In the genomic region with DNA sequence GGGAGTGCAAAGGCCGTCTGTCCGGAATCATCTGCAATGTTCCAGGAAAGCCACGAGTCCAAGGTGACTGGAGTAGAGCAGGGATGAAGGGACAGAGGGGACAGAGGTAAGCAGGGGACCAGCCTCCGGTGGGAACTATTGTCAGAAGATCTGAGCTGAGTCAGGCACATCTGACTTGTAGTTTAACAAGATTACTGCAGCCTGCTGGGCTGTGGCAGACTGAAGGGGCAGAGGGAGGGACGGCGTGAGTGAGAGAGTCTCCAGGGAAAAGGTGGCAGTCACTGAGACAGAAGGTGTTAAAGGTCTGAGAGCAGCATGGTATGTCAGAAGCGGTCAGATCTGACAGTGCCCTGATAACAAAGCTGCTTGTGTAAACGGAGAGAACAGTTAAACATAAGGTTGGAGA, we compare ENCODE assay signal across 9 mouse cellular contexts. TPM values are rescaled to one million over a fixed set of nuclear protein-coding genes. Genes with fewer than 3 reads are reported as not detected.
DNase-seq lines count a peak whose midpoint lies in the region; ATAC-seq lines count a peak whose summit lies in the region.
"Had no signal": no experiment of that assay in that cellular context is flagged by ENCODE, and none has a peak within 500 bp of the region (broad histone marks: within the 10 kb centered on the region; RNA-seq: fewer than 3 reads in every experiment).

No protein-coding gene starts in this region.

- no peak for ATAC-seq in heart, embryonic 13.5 days (ENCODE audit: extremely low read depth, insufficient number of reproducible peaks, low FRiP score, low TSS enrichment)
- peak; percentile 35; the same call in 1 of the 2 replicates for ATAC-seq in forebrain, embryonic 16.5 days
- ATAC-seq in liver, embryonic 15.5 days (ENCODE audit: insufficient read depth) = peak; percentile 49
- no peak for ATAC-seq in frontal cortex, adult (ENCODE audit: low TSS enrichment)

- H3K4me2 ChIP-seq in heart, embryonic 13.5 days = peak overlapping the region; percentile 40
- no peak overlapping the region for H3K4me2 ChIP-seq in forebrain, embryonic 16.5 days (ENCODE audit: low read length)
- peak overlapping the region; percentile 24 for H3K4me2 ChIP-seq in liver, embryonic 15.5 days

- no peaks in the 10 kb centered on the region for H3K9me3 ChIP-seq in heart, embryonic 13.5 days
- no peaks in the 10 kb centered on the region for H3K9me3 ChIP-seq in forebrain, embryonic 16.5 days (ENCODE audit: control insufficient read depth, low read length)
- no peaks in the 10 kb centered on the region for H3K9me3 ChIP-seq in liver, embryonic 15.5 days (replicated peaks)

- 0 out of 2 replicates have a peak overlapping the region, but pooled peaks have one; percentile 12 for H3K27ac ChIP-seq in heart, embryonic 13.5 days (replicated peaks)
- peak overlapping the region; percentile 78 for H3K27ac ChIP-seq in brown adipose tissue, adult 24 weeks (replicated peaks; ENCODE audit: low read depth, low read length)
- no peak overlapping the region for H3K27ac ChIP-seq in forebrain, embryonic 16.5 days (ENCODE audit: low read length)
- no peak overlapping the region for H3K27ac ChIP-seq in liver, embryonic 15.5 days (replicated peaks)

- peaks cover 74% of the 10 kb centered on the region for H3K4me1 ChIP-seq in heart, embryonic 13.5 days
- peaks cover 38% of the 10 kb centered on the region for H3K4me1 ChIP-seq in brown adipose tissue, adult 24 weeks (ENCODE audit: control insufficient read depth, insufficient read depth, insufficient read length, low read length)
- peaks cover 40% of the 10 kb centered on the region for H3K4me1 ChIP-seq in forebrain, embryonic 16.5 days (replicated peaks; ENCODE audit: control insufficient read depth, insufficient read depth, low read length)
- peaks cover 36% of the 10 kb centered on the region for H3K4me1 ChIP-seq in liver, embryonic 15.5 days (replicated peaks)

- no peak for DNase-seq in heart, adult 8-10 months (ENCODE audit: low spot score)
- no peak for DNase-seq in left cerebral cortex, postnatal 25 days (ENCODE audit: low spot score in 2 of 2)
- DNase-seq in adipocyte (ENCODE audit: low spot score) = no peak

- intact Hi-C loops in left cerebral cortex, postnatal 25 days (cut with DNase I) = no loop called here

- WGBS in heart, embryonic 13.5 days = 7% methylated on average over 8 of the region's 8 CpGs
- WGBS in forebrain, embryonic 16.5 days = 12% methylated on average over 8 of the region's 8 CpGs
- WGBS in liver, embryonic 15.5 days (ENCODE audit: insufficient replicate concordance) = 27% methylated on average over 8 of the region's 8 CpGs

- peaks cover 6% of the 10 kb centered on the region; the same call in 1 of the 2 replicates for H3K36me3 ChIP-seq in heart, embryonic 13.5 days
- H3K36me3 ChIP-seq in forebrain, embryonic 16.5 days (ENCODE audit: control insufficient read depth, insufficient read depth) = no peaks in the 10 kb centered on the region
- H3K36me3 ChIP-seq in liver, embryonic 15.5 days (replicated peaks) = no peaks in the 10 kb centered on the region

- peak overlapping the region; percentile 65 for H3K9ac ChIP-seq in heart, embryonic 13.5 days
- no peak overlapping the region for H3K9ac ChIP-seq in forebrain, embryonic 16.5 days (replicated peaks; ENCODE audit: low read depth, low read length)
- no peak overlapping the region for H3K9ac ChIP-seq in liver, embryonic 15.5 days

- H3K27me3 ChIP-seq in heart, embryonic 13.5 days (replicated peaks) = no peaks in the 10 kb centered on the region
- H3K27me3 ChIP-seq in forebrain, embryonic 16.5 days (replicated peaks; ENCODE audit: control insufficient read depth, insufficient read depth, low read length) = no peaks in the 10 kb centered on the region
- H3K27me3 ChIP-seq in liver, embryonic 15.5 days = peaks cover 21% of the 10 kb centered on the region

- H3K4me3 ChIP-seq in heart, embryonic 13.5 days = peak overlapping the region; percentile 5; the same call in 1 of the 2 replicates
- peak overlapping the region; percentile 44 for H3K4me3 ChIP-seq in brown adipose tissue, adult 24 weeks (ENCODE audit: insufficient read depth, low read depth, low read length)
- H3K4me3 ChIP-seq in forebrain, embryonic 16.5 days (replicated peaks; ENCODE audit: low read length) = no peak overlapping the region
- H3K4me3 ChIP-seq in liver, embryonic 15.5 days (replicated peaks) = no peak overlapping the region
- H3K4me3 ChIP-seq: megakaryocyte, embryonic 14.5 days had no signal

RNA-seq across cellular contexts. Expression of a gene that starts 16.5 kb away (rescaled TPM):
- polyA plus RNA-seq in heart, embryonic 13.5 days (2015; fragmentation: Nextera tagmentation; extraction: Ambion mirVana) = 19.0 and 20.2 TPM in 2 replicates
- 10 to 100 TPM; 11.2 to 17.7 (median 12.7) TPM for total RNA-seq in heart, adult 8-10 months (2022)
- 6.3 and 7.1 TPM in 2 replicates for polyA plus RNA-seq in brown adipose tissue, adult 24 weeks (2012; ENCODE audit: insufficient read depth, insufficient read length, missing spikeins)
- 65.6 and 65.8 TPM in 2 replicates for polyA plus RNA-seq in forebrain, embryonic 16.5 days (2015; fragmentation: Nextera tagmentation; extraction: Ambion mirVana)
- polyA plus RNA-seq in liver, embryonic 15.5 days (2015; fragmentation: Nextera tagmentation; extraction: Ambion mirVana) = 6.1 and 6.4 TPM in 2 replicates
- total RNA-seq in left cerebral cortex, postnatal 25 days (2021) = 10 to 100 TPM; 29.6 to 33.8 TPM

Comparison
In these comparisons a context has a peak if more than half of its experiments do, and no peak if none do; other contexts are left out.
1. ATAC-seq: peak in forebrain, embryonic 16.5 days (single experiment) and liver, embryonic 15.5 days (single experiment); none in heart, embryonic 13.5 days (single experiment) and frontal cortex, adult (single experiment).
2. H3K27ac ChIP-seq: peak in heart, embryonic 13.5 days (single experiment) and brown adipose tissue, adult 24 weeks (single experiment); none in forebrain, embryonic 16.5 days (single experiment) and liver, embryonic 15.5 days (single experiment).
3. H3K4me3 ChIP-seq: peak in heart, embryonic 13.5 days (single experiment) and brown adipose tissue, adult 24 weeks (single experiment); none in forebrain, embryonic 16.5 days (single experiment) and liver, embryonic 15.5 days (single experiment).